Mouse (Mus musculus) common myeloid progenitor, adult 5-6 weeks (primary cell): ENCODE measurements around the gene Mphosph9. TPM values are rescaled to one million over a fixed set of nuclear protein-coding genes. Genes with fewer than 3 reads are reported as not detected.
"Not testable (repeated sequence)": the region's sequence is repeated elsewhere in the genome, so short reads cannot be mapped to it uniquely, and the experiment has no call there.

ENCODE experiments used
- ATAC-seq: replicated peaks from 2 replicates; pipeline ENCODE4 v1.8.0; 2016; ENCODE audit warnings: low read depth, mild to moderate bottlenecking, moderate TSS enrichment, inconsistent platforms; ENCODE audit not compliant: poor library complexity, severe bottlenecking
- total RNA-seq: library from RNA; stranded (forward); fragments of 200-1000, 187-1606 nt; gene quantifications from 2 replicates; pipeline ENCODE4 v1.2.3, GENCODE M21; 2017

The Mphosph9 gene
- total RNA-seq = 40.4 and 41.3 TPM in 2 replicates

DNA sequence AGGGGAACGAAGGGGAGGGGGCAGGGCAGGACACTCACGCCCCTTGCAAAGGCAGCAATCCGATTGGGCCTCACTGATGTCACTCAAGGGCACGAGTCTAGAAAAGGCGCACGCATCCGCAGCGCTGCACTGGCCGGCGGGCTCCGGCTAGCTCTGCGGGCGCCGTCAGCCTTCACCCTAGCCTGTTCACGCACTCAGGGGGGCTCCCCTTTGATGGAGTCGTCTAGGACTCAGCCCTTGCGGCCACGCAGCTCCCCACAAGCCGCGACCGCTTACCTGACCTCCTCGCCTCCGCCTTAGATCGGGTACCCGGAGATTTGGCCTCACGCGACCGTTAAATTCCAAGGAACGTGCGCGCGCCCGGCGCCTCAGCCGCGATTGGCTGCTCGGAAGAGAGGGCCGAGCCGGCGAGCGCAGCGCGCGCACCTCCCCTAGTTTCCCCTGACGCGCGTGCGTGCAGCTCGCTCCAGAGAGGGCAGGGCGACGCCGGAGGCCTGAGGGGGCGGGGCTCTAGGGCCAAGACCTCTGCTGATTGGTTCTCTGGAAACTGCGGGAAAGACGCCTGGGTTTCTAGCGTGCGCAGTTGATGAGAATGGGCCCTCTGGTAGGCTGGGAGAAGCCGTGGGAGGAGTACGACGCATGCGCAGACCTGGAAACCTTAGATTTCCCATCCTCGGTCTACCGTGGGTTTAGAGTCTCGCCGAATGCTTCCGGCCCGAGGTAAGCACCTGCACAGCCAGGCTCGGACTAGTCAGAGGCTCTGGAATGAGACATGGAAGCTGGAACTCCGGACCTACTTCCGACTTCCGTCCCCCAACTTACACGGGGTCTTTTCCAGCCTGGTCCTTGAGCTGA, at the start of gene Mphosph9, which contains the start of gene 2810006K23Rik:
Gene Mphosph9 (minus strand): TSS at position 463 of the 855 bp plus-strand sequence.
Gene 2810006K23Rik (plus strand): TSS at position 580 of the 855 bp plus-strand sequence.
- ATAC-seq = peak; percentile 90

DNA sequence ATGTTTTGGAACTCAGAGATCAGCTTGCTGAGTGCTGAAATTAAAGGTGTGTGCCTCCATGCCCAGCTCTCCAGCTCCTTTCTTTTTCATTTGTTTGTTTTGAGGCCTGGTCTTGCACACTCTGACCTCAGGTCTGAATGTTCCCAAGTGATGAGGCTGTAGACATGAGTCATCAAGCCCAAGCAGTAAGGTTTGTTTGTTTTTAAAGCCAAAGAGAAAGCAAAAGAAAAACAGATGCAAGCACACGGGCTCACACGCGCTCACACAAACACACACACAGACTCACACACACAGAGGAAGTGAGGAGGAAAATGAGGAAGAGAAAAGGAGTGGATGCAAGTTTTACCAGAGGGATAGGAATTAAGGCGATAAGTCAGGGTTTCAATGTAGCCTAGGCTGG, 49.4 kb upstream of the Mphosph9 start:
- no peak for ATAC-seq

GRCm38 (mm10) chr5:124376401-124376800, 48.6 kb upstream of the Mphosph9 start:
- no peak for ATAC-seq

GRCm38 (mm10) chr5:124374298-124374697, 46.5 kb upstream of the Mphosph9 start:
- ATAC-seq = no peak

DNA sequence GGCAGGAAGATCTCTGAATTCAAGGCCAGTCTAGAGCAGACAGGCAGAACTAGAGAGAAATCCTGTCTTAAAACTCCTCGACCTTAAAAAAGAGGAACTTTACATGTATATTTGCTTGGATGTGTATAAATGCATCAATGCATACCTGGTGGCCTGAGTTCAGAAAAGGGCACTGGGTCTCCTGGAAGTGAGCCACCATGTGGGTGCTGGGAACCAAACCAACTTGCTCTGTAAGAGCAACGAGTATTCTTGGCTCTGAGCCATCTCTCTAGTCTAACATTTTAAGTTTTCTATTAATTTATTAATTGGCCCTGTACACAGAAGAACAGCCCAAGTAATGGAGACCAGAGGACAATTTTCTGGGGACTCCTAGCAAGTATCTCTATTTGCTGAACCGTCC, 38.9 kb upstream of the Mphosph9 start:
- no peak for ATAC-seq

GRCm38 (mm10) chr5:124365754-124366153, 38.0 kb upstream of the Mphosph9 start:
- no peak for ATAC-seq

DNA sequence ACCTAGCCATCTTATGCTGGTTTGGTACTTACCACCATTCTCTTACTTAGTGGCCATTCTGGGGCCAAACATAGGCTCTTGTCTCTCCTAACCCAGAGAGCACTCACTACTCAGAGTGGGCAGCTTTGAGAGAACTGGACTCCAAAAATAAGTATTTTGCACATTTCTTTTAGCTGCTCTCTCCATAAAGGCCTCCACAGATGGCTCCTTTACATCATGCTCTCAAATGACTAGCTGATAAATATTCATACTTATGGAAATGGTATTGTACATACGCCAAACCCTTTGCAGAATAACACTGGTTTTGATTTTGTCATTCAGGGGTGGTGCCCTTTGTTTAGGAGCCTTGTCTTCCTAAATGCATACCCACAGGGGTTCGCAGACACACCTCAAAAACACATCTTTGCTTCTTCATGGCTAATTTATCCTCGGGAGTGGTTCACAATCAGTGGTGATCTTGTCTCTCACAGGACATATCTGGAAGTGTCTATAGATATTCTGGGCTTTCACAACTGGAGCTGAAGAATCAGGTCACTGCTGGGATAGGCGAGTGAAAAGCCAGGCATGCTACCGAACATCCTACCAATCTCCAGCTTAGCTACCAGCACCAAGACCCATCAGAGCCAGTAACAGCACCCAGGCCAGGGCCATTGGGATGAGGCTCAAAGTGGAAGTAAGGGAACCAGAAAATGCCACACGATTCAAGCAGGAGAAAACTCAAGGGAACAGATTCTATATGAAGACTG, 36.6 kb upstream of the Mphosph9 start:
- ATAC-seq = no peak

DNA sequence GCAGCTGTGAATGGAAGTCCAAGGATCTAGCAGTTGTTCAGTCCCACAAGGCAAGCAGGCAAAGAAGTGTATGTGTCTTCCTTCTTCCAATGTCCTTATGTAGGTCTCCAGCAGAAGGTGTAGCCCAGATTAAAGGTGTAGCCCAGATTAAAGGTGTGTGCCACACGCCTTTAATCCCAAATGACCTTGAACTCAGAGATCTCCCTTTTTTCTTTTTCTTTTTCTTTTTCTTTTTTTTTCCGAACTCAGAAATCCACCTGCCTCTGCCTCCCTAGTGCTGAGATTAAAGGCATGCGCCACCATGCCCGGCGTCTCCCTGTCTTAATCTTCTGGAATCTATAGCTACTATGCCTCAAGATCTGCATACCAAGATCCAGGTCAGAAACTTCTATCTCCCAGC, 35.2 kb upstream of the Mphosph9 start, which contains the start of gene Cdk2ap1:
Gene Cdk2ap1 (minus strand): TSS at position 101 of the 400 bp plus-strand sequence.
- not testable (repeated sequence) for ATAC-seq

GRCm38 (mm10) chr5:124359641-124360040, 31.9 kb upstream of the Mphosph9 start:
- ATAC-seq = peak; percentile 69

DNA sequence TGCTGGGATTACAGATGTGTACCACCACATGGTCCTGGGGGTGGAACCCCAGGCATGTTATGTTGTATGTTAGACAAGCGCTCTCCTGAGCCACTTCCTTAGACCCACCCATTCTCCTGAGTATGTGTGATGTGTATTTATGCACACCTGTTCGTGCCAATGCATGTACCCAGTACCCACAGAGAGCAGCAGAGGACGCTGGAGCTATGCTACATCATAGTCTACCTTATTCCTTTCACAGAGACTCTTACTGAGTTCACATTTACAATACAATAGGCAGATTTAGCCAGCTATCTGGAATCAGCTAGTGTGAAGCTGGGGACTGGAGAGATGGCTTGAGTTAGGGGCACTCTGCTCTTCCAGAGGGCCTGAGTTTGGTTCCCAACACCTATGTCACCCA, 28.9 kb upstream of the Mphosph9 start:
- ATAC-seq = no peak

DNA sequence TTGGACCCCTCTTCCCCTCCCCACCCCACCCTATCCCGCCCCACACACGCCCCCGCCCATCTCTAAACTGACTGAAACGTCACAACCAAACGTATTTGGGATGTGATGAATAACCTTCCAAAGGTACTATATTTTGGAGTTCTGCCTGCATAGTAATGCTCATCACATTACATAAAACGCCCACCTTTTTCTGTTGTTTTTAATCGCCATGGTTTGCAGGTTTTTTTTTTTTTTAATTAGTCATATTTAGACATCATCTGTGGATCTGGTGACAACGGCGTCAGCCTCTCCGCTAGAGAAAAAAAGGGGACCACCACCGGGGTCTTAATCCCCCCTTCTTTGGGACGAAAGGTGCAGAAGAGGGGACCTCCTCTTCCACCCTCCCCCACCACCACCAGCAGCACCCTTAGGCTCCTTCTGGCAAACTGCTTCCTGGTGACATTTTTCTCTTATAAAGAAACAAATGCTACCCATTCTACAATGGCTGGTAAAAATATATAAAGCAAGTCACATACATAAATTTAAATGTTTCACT, 27.7 kb upstream of the Mphosph9 start:
- no peak for ATAC-seq

- 0 out of 2 replicates have a peak, but pooled peaks have one; percentile 6 for ATAC-seq
These were observed 27.0 kb upstream of the Mphosph9 start for GRCm38 (mm10) chr5:124354574-124355424.

- 0 out of 2 replicates have a peak, but pooled peaks have one; percentile 24 for ATAC-seq
These were observed 26.2 kb upstream of the Mphosph9 start for GRCm38 (mm10) chr5:124353726-124354547.

DNA sequence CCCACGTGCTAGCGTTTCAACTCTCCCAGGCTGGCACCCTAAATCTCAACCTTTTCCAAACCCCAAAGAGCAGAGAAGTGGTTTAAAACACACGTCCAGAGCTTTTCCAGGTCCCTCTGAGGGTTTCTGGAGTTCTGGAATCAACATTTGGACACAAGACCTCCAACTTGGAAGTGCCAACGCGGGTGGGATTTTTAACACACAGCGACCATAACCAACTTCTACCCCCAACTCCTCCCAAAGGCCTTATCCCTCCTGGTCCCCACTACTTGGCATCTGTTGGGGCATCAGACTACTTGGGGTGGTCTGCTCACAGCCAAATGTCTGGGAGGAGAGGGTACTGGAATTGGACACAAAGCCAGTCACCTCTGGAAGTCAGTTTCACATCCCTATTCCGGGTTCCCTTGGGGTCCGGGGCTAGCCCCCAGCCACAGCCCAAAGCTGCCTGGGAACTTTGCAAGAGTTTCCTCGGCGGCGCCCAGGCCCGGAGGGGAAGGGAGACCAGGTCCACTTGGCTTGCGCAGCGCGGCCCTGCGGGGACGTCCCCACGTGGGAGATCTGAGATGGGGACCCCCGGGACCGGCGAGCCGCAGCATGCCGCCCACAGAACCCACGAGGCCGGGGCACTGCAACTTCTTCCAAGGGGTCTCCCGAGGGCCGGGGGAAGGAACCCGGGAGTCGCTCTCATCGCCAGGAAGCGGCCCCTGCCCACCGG, 25.4 kb upstream of the Mphosph9 start:
- ATAC-seq = no peak

- ATAC-seq = peak; percentile 62
These were observed 24.6 kb upstream of the Mphosph9 start for GRCm38 (mm10) chr5:124352141-124352920.

DNA sequence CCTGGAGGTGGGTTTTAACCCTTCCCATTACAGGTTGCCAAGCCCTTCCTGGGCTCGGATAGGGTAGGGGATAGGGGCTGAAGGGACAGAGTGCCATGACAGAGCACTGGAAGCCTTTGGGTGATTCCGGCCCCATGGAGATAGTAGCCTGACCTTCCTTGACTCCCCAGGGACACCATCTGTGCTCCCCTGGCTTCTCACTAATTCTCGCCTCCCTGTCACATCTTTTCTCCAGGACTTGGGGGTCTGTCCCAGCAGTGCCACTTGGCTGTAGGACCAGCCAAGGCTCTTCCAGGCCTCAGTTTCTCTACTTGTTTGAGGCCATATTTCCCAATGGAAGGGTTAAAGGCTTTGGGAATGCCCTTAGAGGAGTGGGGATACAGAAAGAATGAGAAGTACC, 23.8 kb upstream of the Mphosph9 start:
- ATAC-seq = no peak

GRCm38 (mm10) chr5:124351111-124351560, 23.4 kb upstream of the Mphosph9 start:
- ATAC-seq = peak; percentile 42
